12 mouse cellular contexts compared by ENCODE assay signal in the genomic region with DNA sequence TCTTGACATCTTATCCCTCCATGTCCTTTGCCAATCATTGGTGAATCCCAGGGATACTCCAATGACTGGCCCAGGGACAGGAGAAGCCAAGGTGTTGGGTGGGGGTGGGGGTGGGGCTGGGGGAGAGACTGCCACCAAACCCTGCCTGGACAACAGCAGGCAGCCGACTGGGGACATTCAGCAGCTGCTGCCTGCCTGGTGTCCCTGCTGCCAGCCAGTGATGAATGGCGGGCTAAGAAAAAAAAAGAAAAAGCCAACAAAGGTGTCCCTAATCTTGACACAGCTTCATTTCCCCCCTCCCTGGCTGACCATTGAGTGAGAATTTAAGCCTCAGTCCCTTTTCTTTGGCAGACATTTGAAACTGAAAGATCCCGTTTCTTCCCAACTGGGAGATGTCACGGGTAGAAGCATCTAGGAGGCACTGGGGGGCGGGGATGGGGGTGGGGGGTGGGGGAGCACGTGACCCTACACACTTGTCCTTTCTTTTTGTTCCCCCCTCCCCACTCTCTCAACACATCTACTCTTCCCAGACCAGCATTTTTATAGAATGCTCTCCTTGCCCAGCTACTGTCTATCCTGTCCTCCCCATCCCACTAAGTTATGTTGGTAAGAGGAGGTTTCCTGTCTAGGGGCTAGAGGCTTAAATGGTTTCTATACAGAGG. TPM values are rescaled to one million over a fixed set of nuclear protein-coding genes. Genes with fewer than 3 reads are reported as not detected.
A peak's percentile ranks its signal among the peaks of the same experiment; 100 is the strongest.
DNase-seq lines count a peak whose midpoint lies in the region; ATAC-seq and TF ChIP-seq lines count a peak whose summit lies in the region.
"Had no signal": no experiment of that assay in that cellular context is flagged by ENCODE, and none has a peak within 500 bp of the region (broad histone marks: within the 10 kb centered on the region; RNA-seq: fewer than 3 reads in every experiment).

No protein-coding gene starts in this region.

- H3K27ac ChIP-seq in heart, embryonic 12.5 days (ENCODE audit: poor library complexity, severe bottlenecking) = no peak overlapping the region
- peak overlapping the region; percentile 67; the same call in 1 of the 2 replicates for H3K27ac ChIP-seq in hindbrain, embryonic 13.5 days
- no peak overlapping the region for H3K27ac ChIP-seq in neural tube, embryonic 12.5 days

- no peak for TF ChIP-seq POLR2A in brain, embryonic 14.5 days (IDR thresholded peaks at IDR 0.05; ENCODE audit: borderline replicate concordance, extremely low read depth, insufficient read depth, insufficient read length, poor library complexity, severe bottlenecking)

- H3K4me2 ChIP-seq in heart, embryonic 12.5 days = peak overlapping the region; percentile 7
- H3K4me2 ChIP-seq in hindbrain, embryonic 13.5 days = peak overlapping the region; percentile 26; the same call in 1 of the 2 replicates
- peak overlapping the region; percentile 39 for H3K4me2 ChIP-seq in neural tube, embryonic 12.5 days (replicated peaks)

- H3K27me3 ChIP-seq in heart, embryonic 12.5 days (replicated peaks) = peaks cover 10% of the 10 kb centered on the region; the same call in 1 of the 2 replicates
- 0 out of 2 replicates have a peak, but pooled peaks cover 4% of the 10 kb centered on the region for H3K27me3 ChIP-seq in hindbrain, embryonic 13.5 days
- H3K27me3 ChIP-seq in neural tube, embryonic 12.5 days (replicated peaks) = no peaks in the 10 kb centered on the region

- H3K4me3 ChIP-seq in heart, embryonic 12.5 days = no peak overlapping the region
- H3K4me3 ChIP-seq in hindbrain, embryonic 13.5 days = no peak overlapping the region
- no peak overlapping the region for H3K4me3 ChIP-seq in neural tube, embryonic 12.5 days

- H3K36me3 ChIP-seq in heart, embryonic 12.5 days = no peaks in the 10 kb centered on the region
- H3K36me3 ChIP-seq in hindbrain, embryonic 13.5 days = 0 out of 2 replicates have a peak, but pooled peaks cover 4% of the 10 kb centered on the region
- H3K36me3 ChIP-seq in neural tube, embryonic 12.5 days = no peaks in the 10 kb centered on the region

- H3K9me3 ChIP-seq in heart, embryonic 12.5 days (replicated peaks) = no peaks in the 10 kb centered on the region
- H3K9me3 ChIP-seq in hindbrain, embryonic 13.5 days = no peaks in the 10 kb centered on the region
- H3K9me3 ChIP-seq in neural tube, embryonic 12.5 days = no peaks in the 10 kb centered on the region

- no peak for DNase-seq in heart, adult 8-10 months (ENCODE audit: low spot score)
- DNase-seq in brain, embryonic 14.5 days (ENCODE audit: low read depth) = peak; percentile 70
- no peak for DNase-seq in urinary bladder, postnatal 10 days (ENCODE audit: low spot score)
- no peak for DNase-seq in gastrocnemius, postnatal 4 days (ENCODE audit: low spot score in 2 of 2)
- DNase-seq: gastrocnemius, postnatal 36 days; left cerebral cortex, postnatal 4 days had no signal

- WGBS in heart, embryonic 12.5 days = 5% methylated on average over 6 of the region's 6 CpGs
- WGBS in hindbrain, embryonic 13.5 days = 2% methylated on average over 6 of the region's 6 CpGs
- 6% methylated on average over 6 of the region's 6 CpGs for WGBS in neural tube, embryonic 12.5 days

- H3K4me1 ChIP-seq in heart, embryonic 12.5 days (replicated peaks) = peaks cover 10% of the 10 kb centered on the region
- peaks cover 41% of the 10 kb centered on the region for H3K4me1 ChIP-seq in hindbrain, embryonic 13.5 days (replicated peaks)
- H3K4me1 ChIP-seq in neural tube, embryonic 12.5 days = peaks cover 42% of the 10 kb centered on the region

- no peak overlapping the region for H3K9ac ChIP-seq in heart, embryonic 12.5 days
- no peak overlapping the region for H3K9ac ChIP-seq in hindbrain, embryonic 13.5 days
- no peak overlapping the region for H3K9ac ChIP-seq in neural tube, embryonic 12.5 days

- TF ChIP-seq CTCF in brain, embryonic 14.5 days (IDR thresholded peaks at IDR 0.05; ENCODE audit: borderline replicate concordance, extremely low read depth, insufficient read depth, insufficient read length) = no peak

- ATAC-seq in heart, embryonic 12.5 days (ENCODE audit: insufficient number of reproducible peaks, low FRiP score) = no peak
- peak; percentile 11; the same call in 1 of the 2 replicates for ATAC-seq in hindbrain, embryonic 13.5 days (ENCODE audit: low FRiP score)
- ATAC-seq in neural tube, embryonic 12.5 days (ENCODE audit: low FRiP score, low read depth) = peak; percentile 64
- ATAC-seq in erythroblast, adult 5-6 weeks (replicated peaks; ENCODE audit: low FRiP score, poor library complexity, severe bottlenecking) = no peak

RNA-seq across cellular contexts. Expression of a gene that starts 7.9 kb away (rescaled TPM):
- polyA plus RNA-seq in heart, embryonic 12.5 days (2016; fragmentation: Nextera tagmentation; extraction: Ambion mirVana) = 3.4 and 3.8 TPM in 2 replicates
- 1 to 10 TPM in 3 of 4 experiments, under 1 TPM in 1; 0.92 to 2.2 (median 1.6) TPM for total RNA-seq in heart, adult 8-10 months (2022)
- polyA plus RNA-seq in brain, embryonic 14.5 days (2012; rRNA removed) = 39.4 and 45.1 TPM in 2 replicates
- polyA plus RNA-seq in hindbrain, embryonic 13.5 days (2015; fragmentation: Nextera tagmentation; extraction: Ambion mirVana) = 6.7 and 7.1 TPM in 2 replicates
- polyA plus RNA-seq in neural tube, embryonic 12.5 days (2016; fragmentation: Nextera tagmentation; extraction: Ambion mirVana) = 13.6 and 15.5 TPM in 2 replicates
- total RNA-seq in erythroblast, adult 5-6 weeks (2015; ENCODE audit: low replicate concordance) = not detected in 2 replicates
- not detected in 2 replicates for total RNA-seq in erythroblast, adult 5-6 weeks (2017; ENCODE audit: low replicate concordance)
- 1 to 10 TPM; 1.3 to 2.3 TPM for total RNA-seq in gastrocnemius, postnatal 4 days (2021)
- total RNA-seq: common myeloid progenitor, adult 5-6 weeks; monocyte, adult 5-6 weeks had no signal

Comparison
In these comparisons a context has a peak if more than half of its experiments do, and no peak if none do; other contexts are left out.
1. ATAC-seq: peak in hindbrain, embryonic 13.5 days (single experiment) and neural tube, embryonic 12.5 days (single experiment); none in heart, embryonic 12.5 days (single experiment) and erythroblast, adult 5-6 weeks (single experiment).
2. Peak in every context shown above with its lines, with median percentiles within 50 percentile points of each other: H3K4me2 ChIP-seq.